Mouse (Mus musculus): Measurements from ENCODE around the gene Tcf3.

Gene Tcf3

GRCm38 (mm10) chr10:80405481-80406173, 27.8 kb downstream of the Tcf3 start:
- DNase-seq, result peak in 1 of 2 experiments; percentile 33

GRCm38 (mm10) chr10:80403044-80403692, 30.3 kb downstream of the Tcf3 start:
- peak; percentile 64 to 69 for DNase-seq

GRCm38 (mm10) chr10:80400704-80401161, 32.7 kb downstream of the Tcf3 start:
- no peak for DNase-seq

GRCm38 (mm10) chr10:80399973-80400703, 33.3 kb downstream of the Tcf3 start:
- DNase-seq, result no peak

GRCm38 (mm10) chr10:80399191-80399972, 34.1 kb downstream of the Tcf3 start, which contains the start of gene Mbd3:
Mbd3 (minus strand) TSS chr10:80399550.
- peak; percentile 100 for DNase-seq

- peak; percentile 98 to 99 for DNase-seq
Observed at GRCm38 (mm10) chr10:80398719-80399190, 34.7 kb downstream of the Tcf3 start.

GRCm38 (mm10) chr10:80398174-80398535, 35.3 kb downstream of the Tcf3 start:
- no peak for DNase-seq

GRCm38 (mm10) chr10:80397524-80398173, 35.8 kb downstream of the Tcf3 start:
- DNase-seq, result no peak

- DNase-seq, result no peak
Observed at GRCm38 (mm10) chr10:80396822-80397523, 36.5 kb downstream of the Tcf3 start.

GRCm38 (mm10) chr10:80395025-80395627, 38.3 kb downstream of the Tcf3 start:
- DNase-seq, result no peak

GRCm38 (mm10) chr10:80392687-80393086, 40.8 kb downstream of the Tcf3 start:
- peak; percentile 73 to 77 for DNase-seq

- DNase-seq, result peak; percentile 59 to 71
Observed at GRCm38 (mm10) chr10:80390697-80391096, 42.8 kb downstream of the Tcf3 start.

GRCm38 (mm10) chr10:80389185-80389708, 44.2 kb downstream of the Tcf3 start:
- DNase-seq, result no peak

GRCm38 (mm10) chr10:80388731-80389130, 44.7 kb downstream of the Tcf3 start:
- DNase-seq, result no peak

GRCm38 (mm10) chr10:80387522-80387959, 45.9 kb downstream of the Tcf3 start, which contains the start of gene Mex3d:
Mex3d (minus strand) TSS chr10:80387659.
- DNase-seq, result peak; percentile 90 to 96

GRCm38 (mm10) chr10:80386735-80387471, 46.5 kb downstream of the Tcf3 start:
- peak in 1 of 2 experiments; percentile 42 for DNase-seq

GRCm38 (mm10) chr10:80385811-80386734, 47.4 kb downstream of the Tcf3 start:
- DNase-seq, result peak in 1 of 2 experiments; percentile 36

GRCm38 (mm10) chr10:80385310-80385709, 48.1 kb downstream of the Tcf3 start:
- DNase-seq, result no peak

GRCm38 (mm10) chr10:80384709-80385108, 48.7 kb downstream of the Tcf3 start:
- no peak for DNase-seq
